Mouse (Mus musculus) right cerebral cortex, postnatal 14 days (tissue): ENCODE results near the gene Bcas2.

Source experiments
- DNase-seq: peaks from one replicate; pipeline ENCODE4 v3.0.0; 2022

Gene Bcas2

GRCm38 (mm10) chr3:103171505-103172267 lies at the start of gene Bcas2:
TSS of gene Bcas2 (plus strand) at chr3:103171655.
- DNase-seq, result peak; percentile 100

- DNase-seq, result no peak
Observed at GRCm38 (mm10) chr3:103123636-103124035, 47.8 kb upstream of the Bcas2 start.

- no peak for DNase-seq
Observed at GRCm38 (mm10) chr3:103126138-103126537, 45.3 kb upstream of the Bcas2 start.

- DNase-seq, result no peak
Observed at GRCm38 (mm10) chr3:103127177-103127576, 44.3 kb upstream of the Bcas2 start.

- no peak for DNase-seq
Observed at GRCm38 (mm10) chr3:103127721-103128120, 43.7 kb upstream of the Bcas2 start.

- no peak for DNase-seq
Observed at GRCm38 (mm10) chr3:103128251-103128650, 43.2 kb upstream of the Bcas2 start.

GRCm38 (mm10) chr3:103129367-103130159 lies 41.9 kb upstream of the Bcas2 start:
- DNase-seq, result no peak

- DNase-seq, result no peak
Observed at GRCm38 (mm10) chr3:103130236-103130751, 41.2 kb upstream of the Bcas2 start.

- no peak for DNase-seq
Observed at GRCm38 (mm10) chr3:103133098-103133497, 38.4 kb upstream of the Bcas2 start.

GRCm38 (mm10) chr3:103136414-103137077 lies 34.9 kb upstream of the Bcas2 start:
- DNase-seq, result no peak

GRCm38 (mm10) chr3:103139047-103139446 lies 32.4 kb upstream of the Bcas2 start:
- no peak for DNase-seq

- peak; percentile 13 for DNase-seq
Observed at GRCm38 (mm10) chr3:103140095-103140838, 31.2 kb upstream of the Bcas2 start.

GRCm38 (mm10) chr3:103141287-103141686 lies 30.2 kb upstream of the Bcas2 start:
- DNase-seq, result no peak

- no peak for DNase-seq
Observed at GRCm38 (mm10) chr3:103142366-103142765, 29.1 kb upstream of the Bcas2 start.

GRCm38 (mm10) chr3:103145336-103145735 lies 26.1 kb upstream of the Bcas2 start:
- no peak for DNase-seq

- DNase-seq, result no peak
Observed at GRCm38 (mm10) chr3:103145791-103146190, 25.7 kb upstream of the Bcas2 start.

GRCm38 (mm10) chr3:103146330-103147166 lies 24.9 kb upstream of the Bcas2 start:
- DNase-seq, result no peak

- DNase-seq, result no peak
Observed at GRCm38 (mm10) chr3:103147775-103148174, 23.7 kb upstream of the Bcas2 start.

- DNase-seq, result no peak
Observed at GRCm38 (mm10) chr3:103148941-103149340, 22.5 kb upstream of the Bcas2 start.

- no peak for DNase-seq
Observed at GRCm38 (mm10) chr3:103153761-103154160, 17.7 kb upstream of the Bcas2 start.

- DNase-seq, result no peak
Observed at GRCm38 (mm10) chr3:103159232-103159900, 12.1 kb upstream of the Bcas2 start.
